Mouse (Mus musculus): Measurements from ENCODE around the gene Txlna. TPM values are rescaled to one million over a fixed set of nuclear protein-coding genes. Genes with fewer than 3 reads are reported as not detected.

Txlna gene
- polyA plus RNA-seq, 1 experiment from 2014 or later = 39.7 TPM

GRCm38 (mm10) chr4:129610472-129610871 is 30.4 kb downstream of the Txlna start:
- H3K36me3 ChIP-seq (ENCODE audit: control insufficient read depth, insufficient read depth, low read length) = peaks cover 15% of the 10 kb centered on the region
- no peaks in the 10 kb centered on the region; the same call in 1 of the 2 replicates for H3K4me1 ChIP-seq (ENCODE audit: control insufficient read depth, insufficient read depth, low read depth, low read length)
- H3K27me3 ChIP-seq (replicated peaks; ENCODE audit: control insufficient read depth, insufficient read depth, low read length) = no peaks in the 10 kb centered on the region
- ATAC-seq = no peak
- H3K9me3 ChIP-seq (ENCODE audit: control insufficient read depth, low read length) = no peaks in the 10 kb centered on the region
- 75% methylated on average over 4 of the region's 4 CpGs for WGBS
- H3K4me2 ChIP-seq (ENCODE audit: low read length) = no peak overlapping the region
- H3K4me3 ChIP-seq (ENCODE audit: low read length) = no peak overlapping the region
- no peak overlapping the region for H3K9ac ChIP-seq (ENCODE audit: low read depth, low read length)
- no peak overlapping the region for H3K27ac ChIP-seq (ENCODE audit: low read depth, low read length)

- Histone ChIP-seq H3K9ac (ENCODE audit: low read depth, low read length) (no peak overlapping the region), H3K4me2 (ENCODE audit: low read length) (no peak overlapping the region), H3K27ac (ENCODE audit: low read depth, low read length) (no peak overlapping the region), H3K36me3 (ENCODE audit: control insufficient read depth, insufficient read depth, low read length) (peaks cover 15% of the 10 kb centered on the region), H3K27me3 (replicated peaks; ENCODE audit: control insufficient read depth, insufficient read depth, low read length) (no peaks in the 10 kb centered on the region), H3K4me1 (ENCODE audit: control insufficient read depth, insufficient read depth, low read depth, low read length) (no peaks in the 10 kb centered on the region; the same call in 1 of the 2 replicates), H3K9me3 (ENCODE audit: control insufficient read depth, low read length) (no peaks in the 10 kb centered on the region), H3K4me3 (ENCODE audit: low read length) (no peak overlapping the region)
- no peak for ATAC-seq
- WGBS = 77% methylated on average over 4 of the region's 4 CpGs
Observed at GRCm38 (mm10) chr4:129610026-129610425, 30.8 kb downstream of the Txlna start.

- no peaks in the 10 kb centered on the region for H3K27me3 ChIP-seq (replicated peaks; ENCODE audit: control insufficient read depth, insufficient read depth, low read length)
- H3K4me1 ChIP-seq (ENCODE audit: control insufficient read depth, insufficient read depth, low read depth, low read length) = no peaks in the 10 kb centered on the region; the same call in 1 of the 2 replicates
- H3K4me2 ChIP-seq (ENCODE audit: low read length) = no peak overlapping the region
- peak; percentile 28; the same call in 1 of the 2 replicates for ATAC-seq
- H3K9ac ChIP-seq (ENCODE audit: low read depth, low read length) = peak overlapping the region; percentile 20; the same call in 1 of the 2 replicates
- H3K36me3 ChIP-seq (ENCODE audit: control insufficient read depth, insufficient read depth, low read length) = peaks cover 22% of the 10 kb centered on the region
- H3K27ac ChIP-seq (ENCODE audit: low read depth, low read length) = no peak overlapping the region
- 83% methylated on average over 12 of the region's 12 CpGs for WGBS
- H3K4me3 ChIP-seq (ENCODE audit: low read length) = no peak overlapping the region
- no peaks in the 10 kb centered on the region for H3K9me3 ChIP-seq (ENCODE audit: control insufficient read depth, low read length)
Observed at GRCm38 (mm10) chr4:129609139-129609631, 31.7 kb downstream of the Txlna start.

GRCm38 (mm10) chr4:129608426-129609025 is 32.3 kb downstream of the Txlna start:
- Histone ChIP-seq H3K27me3 (replicated peaks; ENCODE audit: control insufficient read depth, insufficient read depth, low read length) (no peaks in the 10 kb centered on the region), H3K4me3 (ENCODE audit: low read length) (no peak overlapping the region), H3K27ac (ENCODE audit: low read depth, low read length) (no peak overlapping the region; the same call in 1 of the 2 replicates), H3K4me1 (ENCODE audit: control insufficient read depth, insufficient read depth, low read depth, low read length) (no peaks in the 10 kb centered on the region; the same call in 1 of the 2 replicates), H3K36me3 (ENCODE audit: control insufficient read depth, insufficient read depth, low read length) (peaks cover 29% of the 10 kb centered on the region), H3K9me3 (ENCODE audit: control insufficient read depth, low read length) (no peaks in the 10 kb centered on the region), H3K4me2 (ENCODE audit: low read length) (no peak overlapping the region), H3K9ac (ENCODE audit: low read depth, low read length) (peak overlapping the region; percentile 53)
- ATAC-seq = peak; percentile 89
- WGBS = 36% methylated on average over 7 of the region's 7 CpGs

- Histone ChIP-seq H3K36me3 (ENCODE audit: control insufficient read depth, insufficient read depth, low read length) (peaks cover 26% of the 10 kb centered on the region), H3K9ac (ENCODE audit: low read depth, low read length) (peak within 1 kb of the TSS; percentile 79)
Observed at GRCm38 (mm10) chr4:129600233-129601158, 40.4 kb downstream of the Txlna start, which contains the start of the genes Eif3i and Tmem234. Eif3i (minus strand) TSS chr4:129600648. Tmem234 (plus strand) TSS chr4:129600668.

GRCm38 (mm10) chr4:129588865-129589264 is 52.0 kb downstream of the Txlna start:
- Histone ChIP-seq H3K27me3 (replicated peaks; ENCODE audit: control insufficient read depth, insufficient read depth, low read length) (peaks cover 2% of the 10 kb centered on the region; the same call in 1 of the 2 replicates), H3K27ac (ENCODE audit: low read depth, low read length) (no peak overlapping the region), H3K9ac (ENCODE audit: low read depth, low read length) (no peak overlapping the region), H3K9me3 (ENCODE audit: control insufficient read depth, low read length) (no peaks in the 10 kb centered on the region), H3K4me1 (ENCODE audit: control insufficient read depth, insufficient read depth, low read depth, low read length) (no peaks in the 10 kb centered on the region; the same call in 1 of the 2 replicates), H3K4me3 (ENCODE audit: low read length) (no peak overlapping the region), H3K36me3 (ENCODE audit: control insufficient read depth, insufficient read depth, low read length) (peaks cover 25% of the 10 kb centered on the region), H3K4me2 (ENCODE audit: low read length) (no peak overlapping the region)
- no peak for ATAC-seq
- 83% methylated on average over 4 of the region's 4 CpGs for WGBS

More at GRCm38 (mm10) chr4:129600233-129601158, 40.4 kb downstream of the Txlna start, which contains the start of the genes Eif3i and Tmem234:
- peak within 1 kb of the TSS; percentile 65 for H3K4me3 ChIP-seq (ENCODE audit: low read length)
- peak within 1 kb of the TSS; percentile 70 for H3K4me2 ChIP-seq (ENCODE audit: low read length)
- peak; percentile 93 for ATAC-seq
- H3K4me1 ChIP-seq (ENCODE audit: control insufficient read depth, insufficient read depth, low read depth, low read length) = peaks cover 17% of the 10 kb centered on the region
- H3K27ac ChIP-seq (ENCODE audit: low read depth, low read length) = peak within 1 kb of the TSS; percentile 73
- H3K9me3 ChIP-seq (ENCODE audit: control insufficient read depth, low read length) = no peaks in the 10 kb centered on the region
- no peaks in the 10 kb centered on the region for H3K27me3 ChIP-seq (replicated peaks; ENCODE audit: control insufficient read depth, insufficient read depth, low read length)
- under 1% methylated on average over 73 of the region's 74 CpGs for WGBS

- no peaks in the 10 kb centered on the region for H3K9me3 ChIP-seq (ENCODE audit: control insufficient read depth, low read length)
- peaks cover 12% of the 10 kb centered on the region for H3K36me3 ChIP-seq (ENCODE audit: control insufficient read depth, insufficient read depth, low read length)
- H3K9ac ChIP-seq (ENCODE audit: low read depth, low read length) = no peak overlapping the region
- no peak for ATAC-seq
- no peak overlapping the region for H3K4me3 ChIP-seq (ENCODE audit: low read length)
- H3K27ac ChIP-seq (ENCODE audit: low read depth, low read length) = no peak overlapping the region
- H3K27me3 ChIP-seq (replicated peaks; ENCODE audit: control insufficient read depth, insufficient read depth, low read length) = peaks cover 2% of the 10 kb centered on the region; the same call in 1 of the 2 replicates
- no peaks in the 10 kb centered on the region; the same call in 1 of the 2 replicates for H3K4me1 ChIP-seq (ENCODE audit: control insufficient read depth, insufficient read depth, low read depth, low read length)
- no peak overlapping the region for H3K4me2 ChIP-seq (ENCODE audit: low read length)
- WGBS = 27% methylated on average over 1 of the region's 1 CpGs
Observed at GRCm38 (mm10) chr4:129586943-129587342, 53.9 kb downstream of the Txlna start.

- no peaks in the 10 kb centered on the region for H3K9me3 ChIP-seq (ENCODE audit: control insufficient read depth, low read length)
- peaks cover under 1% of the 10 kb centered on the region for H3K36me3 ChIP-seq (ENCODE audit: control insufficient read depth, insufficient read depth, low read length)
- H3K9ac ChIP-seq (ENCODE audit: low read depth, low read length) = no peak overlapping the region
- H3K27ac ChIP-seq (ENCODE audit: low read depth, low read length) = no peak overlapping the region
- H3K4me1 ChIP-seq (ENCODE audit: control insufficient read depth, insufficient read depth, low read depth, low read length) = no peaks in the 10 kb centered on the region; the same call in 1 of the 2 replicates
- no peak for ATAC-seq
- no peak overlapping the region; the same call in 1 of the 2 replicates for H3K4me2 ChIP-seq (ENCODE audit: low read length)
- peaks cover 2% of the 10 kb centered on the region; the same call in 1 of the 2 replicates for H3K27me3 ChIP-seq (replicated peaks; ENCODE audit: control insufficient read depth, insufficient read depth, low read length)
- H3K4me3 ChIP-seq (ENCODE audit: low read length) = no peak overlapping the region
- 87% methylated on average over 9 of the region's 9 CpGs for WGBS
Observed at GRCm38 (mm10) chr4:129585773-129586172, 55.1 kb downstream of the Txlna start.
